ENCODE assay signal across 9 mouse cellular contexts in genomic region chrX:7762921-7763197, GRCm38 (mm10). TPM values are rescaled to one million over a fixed set of nuclear protein-coding genes. Genes with fewer than 3 reads are reported as not detected.
DNase-seq lines count a peak whose midpoint lies in the region; ATAC-seq and TF ChIP-seq lines count a peak whose summit lies in the region.
"Had no signal": no experiment of that assay in that cellular context is flagged by ENCODE, and none has a peak within 500 bp of the region (broad histone marks: within the 10 kb centered on the region; RNA-seq: fewer than 3 reads in every experiment).

No protein-coding gene starts in this region.

- no peak for TF ChIP-seq CTCF in lung, embryonic 14.5 days (IDR thresholded peaks at IDR 0.05; ENCODE audit: low read depth)

- H3K9ac ChIP-seq in lung, embryonic 14.5 days = peak overlapping the region; percentile 67
- H3K9ac ChIP-seq in embryonic facial prominence, embryonic 15.5 days = peak overlapping the region; percentile 53
- H3K9ac ChIP-seq in intestine, embryonic 16.5 days (ENCODE audit: low read depth, low read length) = peak overlapping the region; percentile 74
- peak overlapping the region; percentile 51 for H3K9ac ChIP-seq in neural tube, embryonic 14.5 days (replicated peaks; ENCODE audit: low read depth, low read length)

- H3K36me3 ChIP-seq in lung, embryonic 14.5 days (ENCODE audit: insufficient read depth) = peaks cover 18% of the 10 kb centered on the region
- peaks cover 12% of the 10 kb centered on the region; the same call in 1 of the 2 replicates for H3K36me3 ChIP-seq in embryonic facial prominence, embryonic 15.5 days
- peaks cover 5% of the 10 kb centered on the region; the same call in 1 of the 2 replicates for H3K36me3 ChIP-seq in intestine, embryonic 16.5 days (ENCODE audit: control insufficient read depth, insufficient read depth, low read length)
- no peaks in the 10 kb centered on the region for H3K36me3 ChIP-seq in neural tube, embryonic 14.5 days (ENCODE audit: control insufficient read depth, insufficient read depth, low read length)

- H3K4me3 ChIP-seq in lung, embryonic 14.5 days (ENCODE audit: low read depth, low read length) = peak overlapping the region; percentile 64
- H3K4me3 ChIP-seq in embryonic facial prominence, embryonic 15.5 days (replicated peaks) = peak overlapping the region; percentile 63
- H3K4me3 ChIP-seq in intestine, embryonic 16.5 days (ENCODE audit: low read length) = peak overlapping the region; percentile 71
- H3K4me3 ChIP-seq in neural tube, embryonic 14.5 days (ENCODE audit: low read depth, low read length) = peak overlapping the region; percentile 53

- 14% methylated on average over 21 of the region's 21 CpGs for WGBS in lung, embryonic 14.5 days
- 24% methylated on average over 21 of the region's 21 CpGs for WGBS in embryonic facial prominence, embryonic 15.5 days
- WGBS in intestine, embryonic 16.5 days = 18% methylated on average over 10 of the region's 21 CpGs
- 16% methylated on average over 20 of the region's 21 CpGs for WGBS in neural tube, embryonic 14.5 days

- no peaks in the 10 kb centered on the region for H3K9me3 ChIP-seq in lung, embryonic 14.5 days (ENCODE audit: low read depth, low read length)
- H3K9me3 ChIP-seq in embryonic facial prominence, embryonic 15.5 days (replicated peaks) = no peaks in the 10 kb centered on the region
- no peaks in the 10 kb centered on the region for H3K9me3 ChIP-seq in intestine, embryonic 16.5 days (ENCODE audit: control insufficient read depth, low read length)
- no peaks in the 10 kb centered on the region for H3K9me3 ChIP-seq in neural tube, embryonic 14.5 days (ENCODE audit: control insufficient read depth, low read length)

- H3K27ac ChIP-seq in lung, embryonic 14.5 days (ENCODE audit: low read depth) = peak overlapping the region; percentile 75
- H3K27ac ChIP-seq in embryonic facial prominence, embryonic 15.5 days (replicated peaks) = peak overlapping the region; percentile 66
- peak overlapping the region; percentile 69 for H3K27ac ChIP-seq in intestine, embryonic 16.5 days (ENCODE audit: low read length)
- H3K27ac ChIP-seq in neural tube, embryonic 14.5 days (ENCODE audit: low read depth, low read length) = peak overlapping the region; percentile 52; the same call in 1 of the 2 replicates

- no peaks in the 10 kb centered on the region for H3K4me1 ChIP-seq in lung, embryonic 14.5 days (ENCODE audit: insufficient read depth)
- peaks cover 7% of the 10 kb centered on the region; the same call in 1 of the 2 replicates for H3K4me1 ChIP-seq in embryonic facial prominence, embryonic 15.5 days
- H3K4me1 ChIP-seq in intestine, embryonic 16.5 days (ENCODE audit: control insufficient read depth, insufficient read depth, low read length) = peaks cover 15% of the 10 kb centered on the region
- H3K4me1 ChIP-seq in neural tube, embryonic 14.5 days (ENCODE audit: control insufficient read depth, insufficient read depth, low read length) = no peaks in the 10 kb centered on the region

- H3K27me3 ChIP-seq in lung, embryonic 14.5 days (ENCODE audit: insufficient read depth, low read length) = no peaks in the 10 kb centered on the region
- no peaks in the 10 kb centered on the region for H3K27me3 ChIP-seq in embryonic facial prominence, embryonic 15.5 days
- no peaks in the 10 kb centered on the region for H3K27me3 ChIP-seq in intestine, embryonic 16.5 days (replicated peaks; ENCODE audit: control insufficient read depth, insufficient read depth, low read length)
- no peaks in the 10 kb centered on the region for H3K27me3 ChIP-seq in neural tube, embryonic 14.5 days (ENCODE audit: control insufficient read depth, insufficient read depth, low read length)

- no peak for DNase-seq in lung, embryonic 14.5 days
- no peak for DNase-seq in lung, adult 18-20 months
- no peak for DNase-seq in embryo, embryonic 9.5 days (ENCODE audit: extremely low spot score)
- DNase-seq in gastrocnemius, adult 8-10 months (ENCODE audit: low spot score in 2 of 2) = no peak
- no peak for DNase-seq in adrenal gland, postnatal 25 days

- H3K4me2 ChIP-seq in lung, embryonic 14.5 days = peak overlapping the region; percentile 69
- peak overlapping the region; percentile 57 for H3K4me2 ChIP-seq in embryonic facial prominence, embryonic 15.5 days (replicated peaks)
- H3K4me2 ChIP-seq in intestine, embryonic 16.5 days (ENCODE audit: low read depth, low read length) = peak overlapping the region; percentile 73
- H3K4me2 ChIP-seq in neural tube, embryonic 14.5 days (ENCODE audit: low read depth, low read length) = peak overlapping the region; percentile 61

- ATAC-seq in lung, embryonic 14.5 days (ENCODE audit: insufficient read depth) = no peak; the same call in 1 of the 2 replicates
- no peak for ATAC-seq in embryonic facial prominence, embryonic 15.5 days (ENCODE audit: insufficient number of reproducible peaks, low FRiP score, low TSS enrichment, low read depth)
- ATAC-seq in intestine, embryonic 16.5 days = peak; percentile 21
- ATAC-seq in neural tube, embryonic 14.5 days (ENCODE audit: low read depth) = peak; percentile 42; the same call in 1 of the 2 replicates

RNA-seq across cellular contexts. Expression of gene Tfe3, which starts 0.5 kb away (rescaled TPM):
- 21.7 and 22.5 TPM in 2 replicates for polyA plus RNA-seq in lung, embryonic 14.5 days (2014; fragmentation: Nextera tagmentation; extraction: Ambion mirVana)
- 32.8 and 35.9 TPM in 2 replicates for polyA plus RNA-seq in embryonic facial prominence, embryonic 15.5 days (2015; fragmentation: Nextera tagmentation; extraction: Ambion mirVana)
- 19.2 and 21.2 TPM in 2 replicates for polyA plus RNA-seq in intestine, embryonic 16.5 days (2015; fragmentation: Nextera tagmentation; extraction: Ambion mirVana)
- polyA plus RNA-seq in neural tube, embryonic 14.5 days (2014; fragmentation: Nextera tagmentation; extraction: Ambion mirVana) = 16.6 and 23.8 TPM in 2 replicates
- total RNA-seq in gastrocnemius, adult 8-10 months (2022) = 1 to 10 TPM; 6.0 to 8.1 (median 7.6) TPM
- 40.7 and 45.0 TPM in 2 replicates for total RNA-seq in adrenal gland, postnatal 25 days (2021)

RNA-seq across cellular contexts. Expression of gene Ccdc120, which starts 12.2 kb away (rescaled TPM):
- polyA plus RNA-seq in lung, embryonic 14.5 days (2014; fragmentation: Nextera tagmentation; extraction: Ambion mirVana) = 22.7 and 25.3 TPM in 2 replicates
- 17.2 and 22.1 TPM in 2 replicates for polyA plus RNA-seq in embryonic facial prominence, embryonic 15.5 days (2015; fragmentation: Nextera tagmentation; extraction: Ambion mirVana)
- polyA plus RNA-seq in intestine, embryonic 16.5 days (2015; fragmentation: Nextera tagmentation; extraction: Ambion mirVana) = 9.2 and 12.0 TPM in 2 replicates
- polyA plus RNA-seq in neural tube, embryonic 14.5 days (2014; fragmentation: Nextera tagmentation; extraction: Ambion mirVana) = 55.9 and 57.1 TPM in 2 replicates
- total RNA-seq in gastrocnemius, adult 8-10 months (2022) = 1 to 10 TPM in 1 of 4 experiments, under 1 TPM in 2, not detected in 1; 0.34 to 1.1 (median 0.86) TPM
- total RNA-seq in adrenal gland, postnatal 25 days (2021) = 4.4 and 6.0 TPM in 2 replicates

RNA-seq across cellular contexts. Expression of gene Gripap1, which starts 26.7 kb away (rescaled TPM):
- 30.7 and 34.1 TPM in 2 replicates for polyA plus RNA-seq in lung, embryonic 14.5 days (2014; fragmentation: Nextera tagmentation; extraction: Ambion mirVana)
- 46.2 and 46.7 TPM in 2 replicates for polyA plus RNA-seq in embryonic facial prominence, embryonic 15.5 days (2015; fragmentation: Nextera tagmentation; extraction: Ambion mirVana)
- polyA plus RNA-seq in intestine, embryonic 16.5 days (2015; fragmentation: Nextera tagmentation; extraction: Ambion mirVana) = 36.6 and 37.5 TPM in 2 replicates
- 57.3 and 74.5 TPM in 2 replicates for polyA plus RNA-seq in neural tube, embryonic 14.5 days (2014; fragmentation: Nextera tagmentation; extraction: Ambion mirVana)
- total RNA-seq in gastrocnemius, adult 8-10 months (2022) = 10 to 100 TPM; 15.5 to 19.4 (median 16.1) TPM
- total RNA-seq in adrenal gland, postnatal 25 days (2021) = 61.2 and 64.9 TPM in 2 replicates

RNA-seq across cellular contexts. Expression of gene Praf2, which starts 34.6 kb away (rescaled TPM):
- 71.2 and 71.8 TPM in 2 replicates for polyA plus RNA-seq in lung, embryonic 14.5 days (2014; fragmentation: Nextera tagmentation; extraction: Ambion mirVana)
- polyA plus RNA-seq in embryonic facial prominence, embryonic 15.5 days (2015; fragmentation: Nextera tagmentation; extraction: Ambion mirVana) = 73.5 and 74.7 TPM in 2 replicates
- 59.7 and 60.8 TPM in 2 replicates for polyA plus RNA-seq in intestine, embryonic 16.5 days (2015; fragmentation: Nextera tagmentation; extraction: Ambion mirVana)
- polyA plus RNA-seq in neural tube, embryonic 14.5 days (2014; fragmentation: Nextera tagmentation; extraction: Ambion mirVana) = 137 and 147 TPM in 2 replicates
- total RNA-seq in gastrocnemius, adult 8-10 months (2022) = 1 to 10 TPM; 3.6 to 4.6 (median 3.7) TPM
- 8.4 and 11.0 TPM in 2 replicates for total RNA-seq in adrenal gland, postnatal 25 days (2021)

RNA-seq across cellular contexts. Expression of gene Gm45208, which starts 40.8 kb away (rescaled TPM):
- polyA plus RNA-seq in lung, embryonic 14.5 days (2014; fragmentation: Nextera tagmentation; extraction: Ambion mirVana) = 0.49 and 1.1 TPM in 2 replicates
- polyA plus RNA-seq in embryonic facial prominence, embryonic 15.5 days (2015; fragmentation: Nextera tagmentation; extraction: Ambion mirVana) = 0.44 and 0.66 TPM in 2 replicates
- 0.37 TPM in 1 of 2 replicates, not detected in the other for polyA plus RNA-seq in intestine, embryonic 16.5 days (2015; fragmentation: Nextera tagmentation; extraction: Ambion mirVana)
- 0.47 and 2.9 TPM in 2 replicates for polyA plus RNA-seq in neural tube, embryonic 14.5 days (2014; fragmentation: Nextera tagmentation; extraction: Ambion mirVana)
- under 1 TPM in 1 of 4 experiments, not detected in 3; 0.83 TPM for total RNA-seq in gastrocnemius, adult 8-10 months (2022)
- not detected in 2 replicates for total RNA-seq in adrenal gland, postnatal 25 days (2021)
- total RNA-seq: megakaryocyte progenitor cell, adult 5-6 weeks had no signal

Comparison
In these comparisons a context has a peak if more than half of its experiments do, and no peak if none do; other contexts are left out.
1. ATAC-seq: peak in intestine, embryonic 16.5 days (single experiment) and neural tube, embryonic 14.5 days (single experiment); none in lung, embryonic 14.5 days (single experiment) and embryonic facial prominence, embryonic 15.5 days (single experiment).
2. Peak in every context shown above with its lines, with median percentiles within 50 percentile points of each other: H3K27ac ChIP-seq, H3K4me2 ChIP-seq, H3K4me3 ChIP-seq and H3K9ac ChIP-seq.